In the genomic region with DNA sequence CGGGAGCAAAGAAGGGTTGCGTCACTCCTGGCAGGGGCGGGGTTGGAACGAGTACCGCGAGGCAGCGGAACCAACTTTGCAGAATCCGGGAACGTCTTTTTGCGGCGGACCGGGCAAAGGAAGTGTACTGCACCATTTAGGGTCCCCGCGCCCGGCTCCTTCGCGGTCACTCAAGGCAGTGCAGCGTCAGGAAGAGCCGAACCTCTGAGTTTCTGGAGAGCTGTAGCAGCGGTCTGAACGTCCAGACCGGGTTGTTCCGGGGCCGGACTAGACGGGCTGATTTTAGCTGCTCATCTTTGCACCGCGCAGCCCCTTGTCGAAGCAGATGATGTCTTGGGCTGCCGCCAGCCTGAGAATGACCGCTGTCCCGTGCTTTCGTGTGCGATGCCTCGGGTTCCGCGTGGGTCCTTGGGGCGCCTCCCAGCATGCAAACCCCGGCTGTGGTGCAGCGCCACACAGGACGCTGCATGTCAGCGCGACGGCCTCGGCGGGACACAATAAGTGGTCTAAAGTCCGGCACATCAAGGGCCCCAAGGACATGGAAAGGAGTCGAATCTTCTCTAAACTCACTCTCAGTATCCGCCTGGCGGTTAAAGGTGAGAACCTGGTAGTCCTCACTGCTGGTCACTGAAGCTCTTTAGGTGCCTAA, we compare ENCODE assay signal across 8 mouse cellular contexts. TPM values are rescaled to one million over a fixed set of nuclear protein-coding genes. Genes with fewer than 3 reads are reported as not detected.
DNase-seq lines count a peak whose midpoint lies in the region; ATAC-seq and TF ChIP-seq lines count a peak whose summit lies in the region.

TSS of gene Taco1 (plus strand) at position 139 of the 649 bp plus-strand sequence.

- TF ChIP-seq POLR2A in olfactory bulb, adult 2 months (IDR thresholded peaks at IDR 0.05; ENCODE audit: insufficient read depth, low read depth, low read length), result peak; percentile 78
- TF ChIP-seq POLR2A in thymus, adult 2 months (IDR thresholded peaks at IDR 0.05; ENCODE audit: control insufficient read depth, extremely low read depth, insufficient read depth, low read length, poor library complexity), result peak; percentile 39; the same call in 1 of the 2 replicates

- H3K27me3 ChIP-seq in G1E (ENCODE audit: insufficient read depth, low read length), result no peaks in the 10 kb centered on the region
- no peaks in the 10 kb centered on the region for H3K27me3 ChIP-seq in forebrain, embryonic 16.5 days (replicated peaks; ENCODE audit: control insufficient read depth, insufficient read depth, low read length)
- no peaks in the 10 kb centered on the region for H3K27me3 ChIP-seq in lung, embryonic 14.5 days (ENCODE audit: insufficient read depth, low read length)
- H3K27me3 ChIP-seq in thymus, adult 2 months (ENCODE audit: control insufficient read depth, insufficient read depth, low read length), result no peaks in the 10 kb centered on the region

- peak within 1 kb of the TSS; percentile 72 for H3K9ac ChIP-seq in forebrain, embryonic 16.5 days (replicated peaks; ENCODE audit: low read depth, low read length)
- H3K9ac ChIP-seq in lung, embryonic 14.5 days, result peak within 1 kb of the TSS; percentile 90

- H3K9me3 ChIP-seq in G1E (replicated peaks), result no peaks in the 10 kb centered on the region
- no peaks in the 10 kb centered on the region for H3K9me3 ChIP-seq in forebrain, embryonic 16.5 days (ENCODE audit: control insufficient read depth, low read length)
- no peaks in the 10 kb centered on the region for H3K9me3 ChIP-seq in lung, embryonic 14.5 days (ENCODE audit: low read depth, low read length)

- peak within 1 kb of the TSS; percentile 72 for H3K27ac ChIP-seq in forebrain, embryonic 16.5 days (ENCODE audit: low read length)
- H3K27ac ChIP-seq in layer of hippocampus, adult 2 months, result peak within 1 kb of the TSS; percentile 92
- H3K27ac ChIP-seq in lung, embryonic 14.5 days (ENCODE audit: low read depth), result peak within 1 kb of the TSS; percentile 90
- H3K27ac ChIP-seq in olfactory bulb, adult 2 months (ENCODE audit: insufficient read depth, low read depth, low read length), result peak within 1 kb of the TSS; percentile 24; the same call in 1 of the 2 replicates
- 0 out of 2 replicates have a peak within 1 kb of the TSS, but pooled peaks have one; percentile 18 for H3K27ac ChIP-seq in thymus, adult 2 months (ENCODE audit: control insufficient read depth, insufficient read depth, low read length)

- H3K4me2 ChIP-seq in forebrain, embryonic 16.5 days (ENCODE audit: low read length), result peak within 1 kb of the TSS; percentile 96
- H3K4me2 ChIP-seq in lung, embryonic 14.5 days, result peak within 1 kb of the TSS; percentile 95

- DNase-seq in G1E (ENCODE audit: low spot score), result peak; percentile 54
- peak; percentile 95 to 96 for DNase-seq in cerebellum, adult 18-20 months
- peak; percentile 95 to 96 for DNase-seq in heart, postnatal 36 days
- peak; percentile 95 to 96 for DNase-seq in layer of hippocampus, adult 2 months (ENCODE audit: low spot score in 2 of 2)
- DNase-seq in lung, embryonic 14.5 days, result peak; percentile 98
- peak; percentile 89 for DNase-seq in thymus, adult 2 months

- peak within 1 kb of the TSS; percentile 99 for H3K4me3 ChIP-seq in G1E (ENCODE audit: low read depth, low read length)
- peak within 1 kb of the TSS; percentile 60 for H3K4me3 ChIP-seq in forebrain, embryonic 16.5 days (replicated peaks; ENCODE audit: low read length)
- H3K4me3 ChIP-seq in layer of hippocampus, adult 2 months, result peak within 1 kb of the TSS; percentile 82
- peak within 1 kb of the TSS; percentile 92 for H3K4me3 ChIP-seq in lung, embryonic 14.5 days (ENCODE audit: low read depth, low read length)
- H3K4me3 ChIP-seq in olfactory bulb, adult 2 months (ENCODE audit: insufficient read depth, low read depth, low read length), result peak within 1 kb of the TSS; percentile 52
- peak within 1 kb of the TSS; percentile 95 for H3K4me3 ChIP-seq in thymus, adult 2 months (ENCODE audit: control insufficient read depth, insufficient read depth, low read length)

- peak; percentile 80 for ATAC-seq in G1E (ENCODE audit: extremely low read depth, insufficient number of reproducible peaks, low FRiP score, poor library complexity, severe bottlenecking)
- peak; percentile 99 for ATAC-seq in forebrain, embryonic 16.5 days
- ATAC-seq in lung, embryonic 14.5 days (ENCODE audit: insufficient read depth), result peak; percentile 97

- H3K4me1 ChIP-seq in G1E (ENCODE audit: insufficient read depth, low read depth, low read length), result peaks cover 38% of the 10 kb centered on the region
- H3K4me1 ChIP-seq in forebrain, embryonic 16.5 days (replicated peaks; ENCODE audit: control insufficient read depth, insufficient read depth, low read length), result peaks cover 5% of the 10 kb centered on the region
- H3K4me1 ChIP-seq in lung, embryonic 14.5 days (ENCODE audit: insufficient read depth), result no peaks in the 10 kb centered on the region
- H3K4me1 ChIP-seq in olfactory bulb, adult 2 months (ENCODE audit: control insufficient read depth, insufficient read depth, low read length), result no peaks in the 10 kb centered on the region; the same call in 1 of the 2 replicates
- peaks cover 13% of the 10 kb centered on the region; the same call in 1 of the 2 replicates for H3K4me1 ChIP-seq in thymus, adult 2 months (replicated peaks; ENCODE audit: control insufficient read depth, insufficient read depth, low read length)

- TF ChIP-seq CTCF in G1E (IDR thresholded peaks at IDR 0.05; ENCODE audit: low read depth, low read length), result no peak
- peak; percentile 67 for TF ChIP-seq CTCF in layer of hippocampus, adult 2 months (conservative IDR thresholded peaks at IDR 0.05)
- peak; percentile 58 for TF ChIP-seq CTCF in lung, embryonic 14.5 days (IDR thresholded peaks at IDR 0.05; ENCODE audit: low read depth)
- TF ChIP-seq CTCF in olfactory bulb, adult 2 months (IDR thresholded peaks at IDR 0.05; ENCODE audit: insufficient read depth, low read depth, low read length), result no peak
- TF ChIP-seq CTCF in thymus, adult 2 months (IDR thresholded peaks at IDR 0.05; ENCODE audit: borderline replicate concordance, control insufficient read depth, extremely low read depth, insufficient read depth, low read length, poor library complexity), result peak; percentile 51; the same call in 1 of the 2 replicates

- peaks cover 39% of the 10 kb centered on the region for H3K36me3 ChIP-seq in G1E (replicated peaks)
- H3K36me3 ChIP-seq in forebrain, embryonic 16.5 days (ENCODE audit: control insufficient read depth, insufficient read depth), result no peaks in the 10 kb centered on the region
- H3K36me3 ChIP-seq in lung, embryonic 14.5 days (ENCODE audit: insufficient read depth), result peaks cover 4% of the 10 kb centered on the region; the same call in 1 of the 2 replicates
- no peaks in the 10 kb centered on the region for H3K36me3 ChIP-seq in thymus, adult 2 months (ENCODE audit: control insufficient read depth, insufficient read depth, low read length)

- intact Hi-C loops in heart, postnatal 36 days (cut with DNase I), result no loop called here

- WGBS in forebrain, embryonic 16.5 days, result under 1% methylated on average over 49 of the region's 49 CpGs
- WGBS in lung, embryonic 14.5 days, result under 1% methylated on average over 49 of the region's 49 CpGs
- whole genome bisulfite sequencing in olfactory bulb, adult 2 months, result under 1% methylated on average over 49 of the region's 49 CpGs
- WGBS in thymus, adult 2 months, result under 1% methylated on average over 49 of the region's 49 CpGs

RNA-seq across cellular contexts. Expression of gene Taco1, which starts in this region (rescaled TPM):
- total RNA-seq in G1E (2014; fragmentation: Nextera tagmentation) (14.6 and 20.3 TPM in 2 replicates), G1E (2017) (20.4 and 21.4 TPM in 2 replicates)
- 18.6 and 19.2 TPM in 2 replicates for polyA plus RNA-seq in G1E (2012)
- polyA plus RNA-seq in forebrain, embryonic 16.5 days (2015; fragmentation: Nextera tagmentation; extraction: Ambion mirVana), result 7.0 and 7.5 TPM in 2 replicates
- 10 to 100 TPM; 63.3 to 67.3 TPM for total RNA-seq in heart, postnatal 36 days (2021)
- total RNA-seq in layer of hippocampus, adult 2 months (2021), result 10 to 100 TPM; 20.4 to 21.3 TPM
- polyA plus RNA-seq in lung, embryonic 14.5 days (2014; fragmentation: Nextera tagmentation; extraction: Ambion mirVana), result 9.5 TPM in 2 replicates
- not detected in 2 replicates for polyA plus RNA-seq in olfactory bulb, adult 2 months (2012; ENCODE audit: insufficient read depth, insufficient read length, low replicate concordance, missing spikeins)
- polyA plus RNA-seq in thymus, adult 2 months (2012; rRNA removed), result 14.9 and 18.4 TPM in 2 replicates

Comparison
In these comparisons a context has a peak if more than half of its experiments do, and no peak if none do; other contexts are left out.
1. Peak in every context shown above with its lines: DNase-seq, ATAC-seq, H3K4me3 ChIP-seq and H3K27ac ChIP-seq.
2. CTCF ChIP-seq: peak in layer of hippocampus, adult 2 months (single experiment), lung, embryonic 14.5 days (single experiment) and thymus, adult 2 months (single experiment); none in G1E (single experiment) and olfactory bulb, adult 2 months (single experiment).
3. H3K27ac ChIP-seq: peak in every context shown above with its lines; median percentile 92 in layer of hippocampus, adult 2 months; 90 in lung, embryonic 14.5 days; 72 in forebrain, embryonic 16.5 days; 24 in olfactory bulb, adult 2 months; 18 in thymus, adult 2 months.